Mouse (Mus musculus) embryonic facial prominence, embryonic 14.5 days (tissue): ENCODE results near the gene Eed. TPM values are rescaled to one million over a fixed set of nuclear protein-coding genes. Genes with fewer than 3 reads are reported as not detected.
A peak's percentile ranks its signal among the peaks of the same experiment; 100 is the strongest.

Experiments used
- ATAC-seq: fragments of 200-750 bp; cut with Nextera tagmentation; 2 replicates; pipeline ENCODE4 v1.8.0; 2017; ENCODE audit warnings: low read depth, moderate number of reproducible peaks, moderate TSS enrichment
- DNase-seq: peaks from one replicate; pipeline ENCODE4 v3.0.0-alpha.2; 2015; ENCODE audit warnings: low spot score
- H3K27ac ChIP-seq: fragments of 300-500 bp; sonication (generic); replicated peaks from 2 replicates; pipeline ENCODE4 v1.5.1; 2014; ENCODE audit warnings: low read depth, mild to moderate bottlenecking, low read length, moderate library complexity
- H3K27me3 ChIP-seq: fragments of 300-500 bp; sonication (generic); replicated peaks from 2 replicates; pipeline ENCODE4 v1.6.1; 2014; ENCODE audit warnings: low read length; ENCODE audit not compliant: control insufficient read depth, insufficient read depth
- H3K36me3 ChIP-seq: fragments of 300-500 bp; sonication (generic); 2 replicates; pipeline ENCODE4 v1.6.1; 2014; ENCODE audit warnings: low read length, mixed read lengths; ENCODE audit not compliant: control insufficient read depth, insufficient read depth
- H3K4me1 ChIP-seq: fragments of 300-500 bp; sonication (generic); 2 replicates; pipeline ENCODE4 v1.6.1; 2014; ENCODE audit warnings: antibody characterized with exemption, low read length; ENCODE audit not compliant: control insufficient read depth, insufficient read depth
- H3K4me2 ChIP-seq: fragments of 300-500 bp; sonication (generic); 2 replicates; pipeline ENCODE4 v1.6.1; 2014; ENCODE audit warnings: low read depth, mild to moderate bottlenecking, low read length, moderate library complexity, mixed read lengths
- H3K4me3 ChIP-seq: fragments of 300-500 bp; sonication (generic); 2 replicates; pipeline ENCODE4 v1.5.1; 2014; ENCODE audit warnings: low read depth, mild to moderate bottlenecking, low read length
- H3K9ac ChIP-seq: fragments of 300-500 bp; sonication (generic); 2 replicates; pipeline ENCODE4 v1.6.1; 2014; ENCODE audit warnings: low read depth, mild to moderate bottlenecking, low read length, moderate library complexity, mixed read lengths
- H3K9me3 ChIP-seq: fragments of 300-500 bp; sonication (generic); 2 replicates; pipeline ENCODE4 v1.6.1; 2016; ENCODE audit warnings: low read length; ENCODE audit not compliant: control insufficient read depth
- WGBS: fragments of 180-500 bp; shearing (Covaris S2); extraction: QIAGEN DNeasy Blood & Tissue Kit; methylation state at CpG from one replicate; pipeline ENCODE4 v1.1.7; 2014; 5-methylcytosine and 5-hydroxymethylcytosine counted together
- polyA plus RNA-seq: library from polyadenylated mRNA; unstranded; fragments of >200 nt; fragmentation: Nextera tagmentation; extraction: Ambion mirVana; gene quantifications from 2 replicates; pipeline ENCODE4 v1.2.1, GENCODE M21; 2014

Gene Eed
- polyA plus RNA-seq, 1 experiment from 2014 or later: 64.7 TPM

DNA sequence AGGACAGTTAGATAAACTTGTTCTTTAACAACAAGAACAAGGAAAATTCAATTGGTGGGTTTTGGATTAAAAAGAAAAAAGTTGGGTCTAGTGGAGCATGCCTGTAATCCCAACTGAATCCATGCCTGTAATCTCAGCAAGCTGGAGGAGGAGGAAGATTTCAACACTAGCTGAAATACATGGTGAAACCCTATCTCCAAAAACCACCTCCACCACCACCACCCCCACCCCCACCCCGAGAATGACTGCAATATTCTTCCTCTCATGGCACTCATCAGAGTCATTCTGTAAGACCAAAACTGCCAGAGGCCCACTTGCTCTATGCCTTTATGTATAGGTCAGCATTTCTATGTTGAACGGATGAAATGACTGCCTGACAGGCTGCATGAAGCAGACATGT, 13.5 kb downstream of the Eed start:
- Histone ChIP-seq H3K4me2 (no peak overlapping the region), H3K27me3 (no peaks in the 10 kb centered on the region), H3K9ac (no peak overlapping the region), H3K4me1 (no peaks in the 10 kb centered on the region), H3K27ac (no peak overlapping the region), H3K9me3 (no peaks in the 10 kb centered on the region), H3K36me3 (peaks cover 82% of the 10 kb centered on the region), H3K4me3 (no peak overlapping the region)
- 89% methylated on average over 2 of the region's 2 CpGs for WGBS
- no peak for DNase-seq
- no peak for ATAC-seq

DNA sequence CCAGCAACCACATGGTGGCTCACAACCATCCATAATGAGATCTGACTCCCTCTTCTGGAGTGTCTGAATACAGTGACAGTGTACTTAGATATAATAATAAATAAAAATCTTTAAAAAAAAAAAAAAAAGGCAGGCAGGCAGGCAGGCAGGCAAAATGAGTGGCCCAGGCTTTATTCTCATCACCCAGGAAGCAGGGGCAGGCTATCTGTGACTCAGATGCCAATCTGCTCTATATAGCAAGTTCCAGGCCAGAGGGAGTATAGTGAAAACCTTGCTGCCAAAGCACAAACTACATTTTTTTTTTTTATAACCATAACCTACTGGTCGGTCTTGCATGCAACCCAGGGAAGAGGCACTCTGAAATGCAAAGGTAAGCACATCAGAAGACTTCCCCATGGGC, 14.0 kb downstream of the Eed start:
- no peak overlapping the region for H3K4me2 ChIP-seq
- DNase-seq: no peak
- H3K4me3 ChIP-seq: no peak overlapping the region
- H3K27me3 ChIP-seq: no peaks in the 10 kb centered on the region
- H3K4me1 ChIP-seq: no peaks in the 10 kb centered on the region
- no peaks in the 10 kb centered on the region for H3K9me3 ChIP-seq
- no peak for ATAC-seq
- WGBS: 89% methylated on average over 1 of the region's 1 CpGs
- H3K36me3 ChIP-seq: peaks cover 82% of the 10 kb centered on the region
- no peak overlapping the region for H3K9ac ChIP-seq
- H3K27ac ChIP-seq: no peak overlapping the region

DNA sequence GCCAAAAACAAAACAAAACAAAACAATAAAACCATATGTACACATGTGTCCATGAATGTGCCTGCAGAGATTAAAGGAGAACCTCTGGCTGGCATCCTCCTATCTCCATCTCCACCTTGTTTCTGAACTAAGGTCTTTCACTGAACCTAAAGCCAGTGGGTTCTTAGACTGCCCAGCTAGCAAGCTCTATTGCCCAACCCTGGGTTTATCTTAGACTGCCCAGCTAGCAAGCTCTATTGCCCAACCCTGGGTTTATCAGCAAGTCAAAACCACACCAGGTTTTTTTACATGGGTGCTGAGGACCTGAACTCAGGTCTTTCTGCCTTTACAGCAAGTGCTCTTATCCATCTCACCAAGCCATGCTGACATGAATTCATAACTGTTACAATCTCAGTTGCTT, 17.6 kb downstream of the Eed start:
- no peak overlapping the region for H3K27ac ChIP-seq
- peaks cover 81% of the 10 kb centered on the region for H3K36me3 ChIP-seq
- no peak overlapping the region for H3K4me2 ChIP-seq
- ATAC-seq (no peak), DNase-seq (no peak)
- no peaks in the 10 kb centered on the region for H3K4me1 ChIP-seq
- no peak overlapping the region for H3K9ac ChIP-seq
- H3K4me3 ChIP-seq: no peak overlapping the region
- H3K9me3 ChIP-seq: no peaks in the 10 kb centered on the region
- no peaks in the 10 kb centered on the region for H3K27me3 ChIP-seq

DNA sequence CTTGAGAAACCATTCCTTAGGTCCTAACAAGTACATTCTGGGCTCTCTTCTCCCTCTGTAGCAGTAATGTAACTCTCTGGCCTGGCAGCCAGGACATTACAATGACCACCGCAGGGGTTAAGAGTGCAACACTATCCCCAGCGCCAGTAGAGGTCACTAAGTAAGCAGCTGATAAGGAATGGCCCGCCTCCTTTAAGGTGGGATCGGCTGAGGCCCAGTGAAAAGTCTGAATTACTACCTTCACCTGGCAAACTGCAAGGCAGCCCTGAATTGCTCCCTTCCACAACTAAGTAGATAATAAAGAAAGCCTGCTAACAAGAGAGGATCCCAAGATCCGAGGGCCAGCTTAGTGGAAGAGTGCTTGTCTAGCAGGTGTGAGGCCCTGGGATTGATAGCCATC, 23.5 kb downstream of the Eed start:
- ATAC-seq (no peak), DNase-seq (no peak)
- H3K27me3 ChIP-seq: no peaks in the 10 kb centered on the region
- peaks cover 61% of the 10 kb centered on the region for H3K36me3 ChIP-seq
- no peak overlapping the region for H3K27ac ChIP-seq
- no peak overlapping the region for H3K4me3 ChIP-seq
- H3K4me1 ChIP-seq: no peaks in the 10 kb centered on the region
- 49% methylated on average over 5 of the region's 5 CpGs for WGBS
- no peak overlapping the region for H3K4me2 ChIP-seq
- no peak overlapping the region for H3K9ac ChIP-seq
- H3K9me3 ChIP-seq: no peaks in the 10 kb centered on the region

DNA sequence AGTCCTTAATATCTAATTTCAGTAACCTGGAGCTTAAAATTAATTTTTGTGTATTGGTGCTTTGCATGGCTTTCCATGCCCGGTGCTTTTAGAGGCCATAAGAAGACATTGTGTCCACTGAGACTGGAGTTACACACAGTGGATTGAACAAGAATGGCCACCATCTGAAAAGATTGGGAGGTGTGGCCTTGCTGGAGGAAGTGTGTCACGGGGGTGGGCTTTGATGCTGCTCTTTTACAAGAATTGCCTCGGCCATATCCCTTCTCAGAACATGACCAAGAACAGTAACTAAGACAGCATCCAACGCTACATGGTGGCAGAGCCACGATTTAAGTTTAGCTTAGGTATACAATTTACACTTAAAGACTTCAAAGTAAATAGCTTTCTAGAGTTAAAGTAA, 26.5 kb downstream of the Eed start:
- Histone ChIP-seq H3K9ac (no peak overlapping the region), H3K27me3 (no peaks in the 10 kb centered on the region), H3K36me3 (peaks cover 38% of the 10 kb centered on the region), H3K27ac (no peak overlapping the region), H3K4me1 (no peaks in the 10 kb centered on the region), H3K4me2 (no peak overlapping the region), H3K9me3 (no peaks in the 10 kb centered on the region), H3K4me3 (no peak overlapping the region)
- ATAC-seq (no peak), DNase-seq (no peak)
- WGBS: 85% methylated on average over 5 of the region's 5 CpGs

DNA sequence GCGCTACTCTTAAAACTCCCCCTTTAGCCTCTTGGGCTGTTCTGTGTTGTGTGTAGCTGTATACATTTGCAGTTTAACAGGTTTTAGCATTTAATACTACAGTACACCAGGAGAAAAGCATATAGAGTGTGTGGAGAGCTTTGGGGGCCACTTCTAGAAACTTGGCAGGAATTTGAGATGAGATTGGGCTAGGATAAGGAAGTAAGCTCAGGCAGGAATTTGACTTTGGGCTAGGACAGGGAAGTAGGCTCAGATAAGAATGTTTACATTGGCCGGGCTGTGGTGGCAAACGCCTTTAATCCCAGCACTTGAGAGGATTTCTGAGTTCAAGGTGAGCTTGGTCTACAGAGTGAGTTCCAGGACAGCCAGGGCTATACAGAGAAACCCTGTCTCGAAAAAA, 31.4 kb downstream of the Eed start:
- Histone ChIP-seq H3K4me3 (no peak overlapping the region), H3K9me3 (no peaks in the 10 kb centered on the region), H3K4me1 (no peaks in the 10 kb centered on the region), H3K36me3 (peaks cover 7% of the 10 kb centered on the region; the same call in 1 of the 2 replicates), H3K9ac (no peak overlapping the region), H3K27me3 (no peaks in the 10 kb centered on the region), H3K4me2 (no peak overlapping the region), H3K27ac (no peak overlapping the region)
- no peak for DNase-seq
- WGBS: 74% methylated on average over 4 of the region's 4 CpGs
- no peak for ATAC-seq

DNA sequence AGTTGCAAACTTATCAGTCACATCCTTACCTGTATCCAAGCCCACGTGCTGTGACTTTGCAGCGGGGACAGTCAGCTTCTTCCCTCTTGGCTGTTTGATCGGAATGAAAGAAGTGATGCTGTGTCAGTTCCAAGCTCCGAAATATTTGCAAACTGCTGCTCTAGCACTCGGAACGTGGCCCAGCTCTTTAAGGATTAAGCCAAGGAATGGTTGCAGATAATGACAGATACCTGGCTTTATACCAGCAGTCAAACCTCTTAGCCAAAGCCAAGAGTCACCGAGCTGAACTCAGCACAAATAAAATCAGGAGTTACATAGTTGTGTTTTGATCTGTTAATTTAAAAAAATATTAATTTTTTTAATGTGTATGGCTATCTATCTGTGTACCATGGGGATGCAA, 32.8 kb downstream of the Eed start:
- H3K9me3 ChIP-seq: no peaks in the 10 kb centered on the region
- H3K4me2 ChIP-seq: no peak overlapping the region
- H3K9ac ChIP-seq: no peak overlapping the region
- H3K4me3 ChIP-seq: no peak overlapping the region
- WGBS: 80% methylated on average over 7 of the region's 7 CpGs
- ATAC-seq (no peak), DNase-seq (peak; percentile 11)
- no peaks in the 10 kb centered on the region for H3K27me3 ChIP-seq
- no peaks in the 10 kb centered on the region for H3K4me1 ChIP-seq
- H3K36me3 ChIP-seq: no peaks in the 10 kb centered on the region
- H3K27ac ChIP-seq: no peak overlapping the region

DNA sequence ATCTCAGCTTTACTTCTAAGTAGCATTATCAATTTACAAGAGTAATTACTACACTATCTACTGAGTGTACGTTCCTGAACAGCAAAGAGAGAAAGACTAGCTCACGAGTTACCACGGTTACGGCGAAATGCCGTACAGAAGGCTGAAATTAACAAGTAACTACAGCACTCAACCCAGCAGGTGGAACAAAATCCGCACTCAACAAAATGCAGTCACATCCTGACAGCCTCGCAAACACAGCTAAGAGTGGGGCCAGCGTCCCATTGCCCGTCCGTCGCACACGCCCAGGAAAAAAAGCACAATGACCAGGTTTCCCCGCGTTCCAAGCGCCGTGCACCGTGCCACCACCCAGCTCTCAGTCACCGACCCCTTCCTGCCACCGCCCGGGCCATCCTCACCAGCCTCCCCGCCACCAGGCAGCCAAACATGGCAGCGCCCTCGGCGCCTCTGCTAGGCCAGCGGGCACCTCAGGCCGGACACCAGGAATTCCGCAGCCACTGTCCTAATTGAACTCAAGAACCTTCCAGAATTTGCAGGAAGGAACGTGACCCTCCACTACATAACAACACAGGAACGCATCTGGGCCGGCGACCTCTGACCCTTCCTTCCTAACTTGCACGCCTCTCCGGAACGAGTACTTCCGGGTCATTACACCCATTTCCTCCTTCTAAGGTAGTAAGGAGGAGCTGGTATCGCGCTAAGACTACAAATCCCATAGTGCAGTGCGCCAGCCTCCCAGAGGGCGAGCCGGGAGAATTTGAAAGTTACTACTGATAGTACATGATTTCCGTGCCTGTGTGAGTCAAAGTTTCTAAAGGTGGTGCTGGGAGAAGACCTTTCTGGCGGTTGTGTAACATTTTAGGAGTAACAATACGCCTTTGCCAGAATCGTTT, 40.0 kb downstream of the Eed start, which contains the start of gene Hikeshi:
Gene Hikeshi, minus strand, starts transcription at position 634 of the 893 bp plus-strand sequence.
- Histone ChIP-seq H3K4me1 (peaks cover 9% of the 10 kb centered on the region; the same call in 1 of the 2 replicates), H3K27ac (peak within 1 kb of the TSS; percentile 77), H3K36me3 (no peaks in the 10 kb centered on the region), H3K9me3 (no peaks in the 10 kb centered on the region), H3K27me3 (no peaks in the 10 kb centered on the region), H3K9ac (peak within 1 kb of the TSS; percentile 82), H3K4me3 (peak within 1 kb of the TSS; percentile 78), H3K4me2 (peak within 1 kb of the TSS; percentile 80)
- 1% methylated on average over 43 of the region's 45 CpGs for WGBS
- ATAC-seq (peak; percentile 99), DNase-seq (peak; percentile 99)
